Mouse (Mus musculus): ENCODE measurements around the gene Ift80. TPM values are rescaled to one million over a fixed set of nuclear protein-coding genes. Genes with fewer than 3 reads are reported as not detected.
"Not testable (repeated sequence)": the region's sequence is repeated elsewhere in the genome, so short reads cannot be mapped to it uniquely, and the experiment has no call there.

Gene Ift80
- polyA plus RNA-seq, 1 experiment: 17.0 TPM

- Histone ChIP-seq H3K4me3 (ENCODE audit: insufficient read depth, low read length) (no peak overlapping the region), H3K4me1 (ENCODE audit: control insufficient read depth, insufficient read depth, low read length) (no peaks in the 10 kb centered on the region), H3K27ac (ENCODE audit: insufficient read depth, low read length) (no peak overlapping the region)
- TF ChIP-seq POLR2A (IDR thresholded peaks at IDR 0.05; ENCODE audit: extremely low read depth, insufficient read depth, low read length) (no peak), CTCF (IDR thresholded peaks at IDR 0.05; ENCODE audit: extremely low read depth, insufficient read depth, low read length) (no peak)
Measured at GRCm38 (mm10) chr3:68948918-68949317, 55.5 kb downstream of the Ift80 start.

DNA sequence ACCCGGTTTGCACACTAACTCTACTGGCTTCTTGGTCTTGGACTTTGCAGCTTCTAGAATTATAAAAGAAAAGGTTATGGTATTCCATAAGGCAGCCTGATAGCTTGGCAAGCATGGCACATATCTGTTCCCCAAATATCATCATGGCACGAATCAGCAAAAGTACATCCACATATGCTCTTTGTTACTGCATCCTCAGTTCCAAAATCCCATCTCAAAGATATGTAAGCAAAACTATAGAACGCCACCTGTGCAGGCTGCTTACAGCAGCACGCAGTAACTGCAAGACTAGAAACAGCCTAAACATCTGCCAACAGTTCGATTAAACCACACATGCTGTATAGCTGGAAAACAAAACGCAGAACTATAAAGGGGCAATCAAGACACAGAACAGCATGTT, 62.5 kb downstream of the Ift80 start:
- H3K4me3 ChIP-seq (ENCODE audit: insufficient read depth, low read length): no peak overlapping the region
- H3K27ac ChIP-seq (ENCODE audit: insufficient read depth, low read length): no peak overlapping the region
- peaks cover 2% of the 10 kb centered on the region; the same call in 1 of the 2 replicates for H3K4me1 ChIP-seq (ENCODE audit: control insufficient read depth, insufficient read depth, low read length)
- TF ChIP-seq POLR2A (IDR thresholded peaks at IDR 0.05; ENCODE audit: extremely low read depth, insufficient read depth, low read length): no peak

- Histone ChIP-seq H3K27ac (ENCODE audit: insufficient read depth, low read length) (no peak overlapping the region), H3K4me1 (ENCODE audit: control insufficient read depth, insufficient read depth, low read length) (peaks cover 2% of the 10 kb centered on the region; the same call in 1 of the 2 replicates), H3K4me3 (ENCODE audit: insufficient read depth, low read length) (no peak overlapping the region)
- TF ChIP-seq POLR2A (IDR thresholded peaks at IDR 0.05; ENCODE audit: extremely low read depth, insufficient read depth, low read length) (no peak), CTCF (IDR thresholded peaks at IDR 0.05; ENCODE audit: extremely low read depth, insufficient read depth, low read length) (no peak)
Measured at GRCm38 (mm10) chr3:68940311-68940710, 64.1 kb downstream of the Ift80 start.

GRCm38 (mm10) chr3:68939312-68939711, 65.1 kb downstream of the Ift80 start:
- TF ChIP-seq POLR2A (IDR thresholded peaks at IDR 0.05; ENCODE audit: extremely low read depth, insufficient read depth, low read length): no peak
- no peak overlapping the region for H3K27ac ChIP-seq (ENCODE audit: insufficient read depth, low read length)
- no peak overlapping the region for H3K4me3 ChIP-seq (ENCODE audit: insufficient read depth, low read length)
- peaks cover 2% of the 10 kb centered on the region; the same call in 1 of the 2 replicates for H3K4me1 ChIP-seq (ENCODE audit: control insufficient read depth, insufficient read depth, low read length)

DNA sequence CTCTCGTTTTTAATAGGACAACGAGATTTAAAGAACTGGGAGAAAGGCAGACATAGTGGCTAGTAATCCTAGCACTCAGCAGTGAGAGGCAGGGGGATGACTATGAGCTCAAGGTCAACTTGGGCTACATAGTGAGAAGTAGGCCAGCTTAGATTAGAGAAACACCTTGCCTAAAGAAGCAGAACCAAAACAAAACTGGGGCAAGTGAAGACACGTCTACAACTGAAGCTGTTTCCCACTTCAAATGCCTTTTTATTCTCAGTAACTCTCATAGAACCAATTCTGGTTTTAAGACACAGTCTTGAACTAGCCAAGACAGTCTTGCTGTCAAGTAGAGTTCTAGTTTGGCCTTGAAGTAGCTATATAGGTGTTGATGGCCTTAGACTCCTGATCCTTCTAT, 67.7 kb downstream of the Ift80 start:
- TF ChIP-seq POLR2A (IDR thresholded peaks at IDR 0.05; ENCODE audit: extremely low read depth, insufficient read depth, low read length) (no peak), CTCF (IDR thresholded peaks at IDR 0.05; ENCODE audit: extremely low read depth, insufficient read depth, low read length) (no peak)
- no peak overlapping the region for H3K4me3 ChIP-seq (ENCODE audit: insufficient read depth, low read length)
- H3K4me1 ChIP-seq (ENCODE audit: control insufficient read depth, insufficient read depth, low read length): peaks cover 2% of the 10 kb centered on the region; the same call in 1 of the 2 replicates
- H3K27ac ChIP-seq (ENCODE audit: insufficient read depth, low read length): no peak overlapping the region

DNA sequence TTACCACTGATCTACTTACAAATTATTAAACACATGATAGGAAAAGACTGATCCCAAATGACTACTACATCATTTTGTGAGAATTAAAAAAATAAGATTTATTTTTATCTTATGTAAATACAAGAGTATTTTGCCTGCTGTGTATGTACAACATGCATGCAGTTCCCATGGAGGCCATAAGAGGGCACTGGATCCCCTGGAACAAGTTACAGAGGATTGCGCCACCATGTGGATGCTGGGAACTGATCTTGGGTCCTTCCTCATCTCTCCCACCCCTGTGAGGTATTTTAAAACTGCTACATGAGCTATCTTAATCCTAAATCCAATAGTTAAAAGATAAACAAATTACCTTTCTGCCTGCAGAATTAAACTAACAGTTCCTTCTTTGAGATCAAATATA, 68.9 kb downstream of the Ift80 start:
- Histone ChIP-seq H3K4me1 (ENCODE audit: control insufficient read depth, insufficient read depth, low read length) (0 out of 2 replicates have a peak, but pooled peaks cover under 1% of the 10 kb centered on the region), H3K27ac (ENCODE audit: insufficient read depth, low read length) (no peak overlapping the region), H3K4me3 (ENCODE audit: insufficient read depth, low read length) (no peak overlapping the region)
- TF ChIP-seq CTCF (IDR thresholded peaks at IDR 0.05; ENCODE audit: extremely low read depth, insufficient read depth, low read length) (peak; percentile 24; the same call in 1 of the 2 replicates), POLR2A (IDR thresholded peaks at IDR 0.05; ENCODE audit: extremely low read depth, insufficient read depth, low read length) (no peak)

DNA sequence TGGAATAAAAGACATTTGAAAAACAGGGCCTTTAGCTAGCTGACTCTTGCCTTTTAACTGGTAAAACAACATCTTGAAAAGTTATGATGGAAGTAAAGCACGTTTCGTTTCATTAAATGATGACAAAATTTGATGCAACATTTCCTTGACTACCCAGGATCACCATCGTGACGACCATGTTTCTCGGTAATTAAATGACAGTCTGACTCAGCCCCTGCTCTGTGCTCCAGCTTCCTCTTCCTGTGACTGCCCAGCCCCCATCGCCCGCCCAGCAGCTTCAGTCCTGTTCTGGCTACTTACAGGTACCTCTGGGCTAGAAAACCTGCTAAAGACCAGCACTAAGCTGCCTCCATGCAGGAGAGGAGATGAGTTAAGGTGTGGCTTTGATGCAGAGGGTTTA, 70.1 kb downstream of the Ift80 start:
- TF ChIP-seq POLR2A (IDR thresholded peaks at IDR 0.05; ENCODE audit: extremely low read depth, insufficient read depth, low read length) (no peak), CTCF (IDR thresholded peaks at IDR 0.05; ENCODE audit: extremely low read depth, insufficient read depth, low read length) (no peak)
- Histone ChIP-seq H3K4me3 (ENCODE audit: insufficient read depth, low read length) (no peak overlapping the region), H3K27ac (ENCODE audit: insufficient read depth, low read length) (no peak overlapping the region), H3K4me1 (ENCODE audit: control insufficient read depth, insufficient read depth, low read length) (no peaks in the 10 kb centered on the region)

DNA sequence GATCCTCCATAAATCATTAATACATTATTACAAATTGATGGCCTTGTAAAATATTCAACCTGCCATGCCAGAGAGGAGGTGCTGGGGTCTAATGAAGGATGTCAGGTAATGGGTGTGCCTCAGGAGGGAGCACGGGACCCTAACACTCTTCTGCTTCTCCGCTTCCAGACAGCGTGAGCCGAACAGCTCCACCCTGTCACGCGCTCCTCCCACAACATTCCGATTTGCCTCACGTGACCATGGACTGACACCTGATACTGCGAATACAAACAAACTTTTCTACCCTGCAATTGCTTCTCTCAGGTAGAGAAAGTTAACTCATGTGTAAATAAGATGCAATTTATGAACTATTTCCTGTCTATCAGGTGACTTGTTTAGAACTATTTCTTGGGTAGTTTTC, 75.8 kb downstream of the Ift80 start:
- Histone ChIP-seq H3K27ac (ENCODE audit: insufficient read depth, low read length) (no peak overlapping the region), H3K4me3 (ENCODE audit: insufficient read depth, low read length) (no peak overlapping the region), H3K4me1 (ENCODE audit: control insufficient read depth, insufficient read depth, low read length) (no peaks in the 10 kb centered on the region)
- TF ChIP-seq CTCF (IDR thresholded peaks at IDR 0.05; ENCODE audit: extremely low read depth, insufficient read depth, low read length) (no peak), POLR2A (IDR thresholded peaks at IDR 0.05; ENCODE audit: extremely low read depth, insufficient read depth, low read length) (no peak)

DNA sequence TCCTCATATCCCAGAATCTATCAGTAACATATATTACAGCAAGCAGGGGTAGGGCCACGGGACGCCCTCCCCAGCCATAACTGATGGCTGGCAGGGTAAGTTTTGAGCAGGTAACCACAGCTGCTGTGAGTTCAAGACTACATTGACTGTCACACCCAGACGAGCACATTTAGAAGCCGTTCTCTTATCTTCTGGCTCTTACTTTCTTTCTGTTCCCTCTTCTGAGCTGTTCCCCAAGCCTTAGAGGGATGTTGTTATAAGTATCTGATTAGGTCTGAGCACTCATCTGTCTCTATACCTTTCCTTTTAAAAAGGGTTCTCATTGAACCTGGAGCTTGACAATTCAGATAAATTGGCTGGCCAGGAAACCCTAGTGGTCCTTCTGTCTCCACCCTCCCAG, 96.9 kb downstream of the Ift80 start:
- Histone ChIP-seq H3K4me1 (ENCODE audit: control insufficient read depth, insufficient read depth, low read length) (peaks cover 1% of the 10 kb centered on the region; the same call in 1 of the 2 replicates), H3K27ac (ENCODE audit: insufficient read depth, low read length) (no peak overlapping the region), H3K4me3 (ENCODE audit: insufficient read depth, low read length) (no peak overlapping the region)
- TF ChIP-seq CTCF (IDR thresholded peaks at IDR 0.05; ENCODE audit: extremely low read depth, insufficient read depth, low read length): no peak
- no peak for TF ChIP-seq POLR2A (IDR thresholded peaks at IDR 0.05; ENCODE audit: extremely low read depth, insufficient read depth, low read length)

GRCm38 (mm10) chr3:68904902-68905778, 99.2 kb downstream of the Ift80 start:
- Histone ChIP-seq H3K27ac (ENCODE audit: insufficient read depth, low read length) (peak overlapping the region; percentile 64), H3K4me1 (ENCODE audit: control insufficient read depth, insufficient read depth, low read length) (peaks cover 1% of the 10 kb centered on the region; the same call in 1 of the 2 replicates), H3K4me3 (ENCODE audit: insufficient read depth, low read length) (no peak overlapping the region)
- TF ChIP-seq CTCF (IDR thresholded peaks at IDR 0.05; ENCODE audit: extremely low read depth, insufficient read depth, low read length) (no peak), POLR2A (IDR thresholded peaks at IDR 0.05; ENCODE audit: extremely low read depth, insufficient read depth, low read length) (no peak)

DNA sequence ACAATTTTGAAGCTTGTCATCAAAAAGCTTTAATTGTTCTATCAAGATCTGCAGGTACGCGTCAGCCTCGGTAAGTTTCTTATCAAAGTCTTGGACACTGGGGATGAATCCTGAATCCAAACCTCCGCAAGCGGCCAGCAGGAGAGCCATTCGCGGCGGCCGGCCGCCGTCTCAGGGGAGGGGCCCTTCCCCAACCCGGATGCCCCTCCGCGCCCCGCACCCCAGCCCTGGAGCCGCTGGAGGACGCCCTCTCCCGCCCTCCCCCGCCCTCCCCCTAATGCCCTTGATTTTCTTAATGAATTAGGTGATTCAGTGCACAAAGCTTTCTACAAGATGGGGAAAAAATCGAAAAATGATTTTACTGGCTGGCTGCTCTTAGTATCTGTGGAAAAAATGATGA, 101.7 kb downstream of the Ift80 start:
- H3K4me3 ChIP-seq (ENCODE audit: insufficient read depth, low read length); H3K27ac ChIP-seq (ENCODE audit: insufficient read depth, low read length); H3K4me1 ChIP-seq (ENCODE audit: control insufficient read depth, insufficient read depth, low read length): not testable (repeated sequence)
